Mouse (Mus musculus): ENCODE data around the gene Hyal2.
A peak's percentile ranks its signal among the peaks of the same experiment; 100 is the strongest.

Gene Hyal2

DNA sequence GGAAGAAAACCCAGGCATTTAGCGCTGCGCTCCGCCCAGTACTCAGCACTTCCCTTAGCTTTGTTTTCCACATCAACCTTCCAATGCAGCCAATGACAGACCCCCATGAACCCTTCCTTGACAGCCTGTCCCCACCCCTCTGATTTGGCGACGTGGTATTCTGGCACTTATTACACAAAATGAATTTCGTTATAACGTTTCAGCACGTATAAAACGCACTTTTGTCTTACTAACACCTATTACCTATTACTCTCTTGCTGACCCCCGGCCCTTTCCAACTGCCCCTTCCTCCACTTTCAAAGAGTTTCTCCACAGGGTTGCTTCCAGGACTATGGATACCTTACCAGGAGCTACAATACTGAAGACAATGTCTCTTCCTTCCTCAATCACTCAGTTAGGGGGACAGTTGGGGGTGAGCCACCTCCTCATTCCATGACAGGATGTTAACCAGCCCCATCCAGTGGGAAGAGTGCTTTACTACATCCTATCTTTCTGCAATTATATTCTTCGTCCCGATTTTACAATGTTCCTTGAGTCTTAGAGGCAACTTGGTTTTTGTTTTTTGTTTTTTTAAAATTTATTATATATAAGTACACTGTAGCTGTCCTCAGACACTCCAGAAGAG lies 45.3 kb downstream of the Hyal2 start:
- no peak for DNase-seq

DNA sequence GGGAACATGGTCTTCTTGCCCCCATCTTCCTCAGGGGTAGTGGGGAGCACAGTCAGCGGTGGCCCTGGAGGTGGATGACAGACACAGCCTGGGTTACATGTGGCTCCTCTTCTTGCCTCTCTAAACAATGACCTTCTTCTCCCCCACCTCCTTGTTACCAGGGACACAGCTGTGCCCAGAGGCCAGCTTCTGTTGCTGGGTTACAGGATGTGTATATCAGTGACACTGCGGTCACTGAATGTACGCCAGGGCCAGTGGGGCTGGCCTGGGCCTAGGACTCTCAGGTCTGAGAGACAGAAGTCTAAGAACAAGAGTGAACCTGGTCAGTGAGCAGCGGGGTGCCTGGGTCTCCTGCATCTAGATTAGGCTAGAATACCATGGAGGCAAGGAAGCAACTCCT lies 47.3 kb downstream of the Hyal2 start:
- no peak for DNase-seq

DNA sequence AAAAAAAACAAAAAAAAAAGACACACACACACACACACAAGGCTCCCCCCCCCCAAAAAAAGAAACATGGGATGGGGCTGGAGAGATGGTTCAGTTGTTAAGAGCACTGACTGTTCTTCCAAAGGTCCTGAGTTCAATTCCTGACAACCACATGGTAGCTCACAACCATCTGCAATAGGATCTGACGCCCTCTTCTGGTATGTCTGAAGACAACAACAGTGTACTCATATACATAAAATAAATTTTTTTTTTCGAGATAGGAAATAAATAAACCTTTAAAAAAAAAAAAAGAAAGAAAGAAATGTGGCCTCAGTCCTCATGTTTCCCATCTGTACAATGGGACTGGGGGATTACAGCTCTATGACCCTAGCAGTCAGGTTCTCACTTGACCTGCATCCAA lies 49.7 kb downstream of the Hyal2 start:
- peak in 1 of 2 experiments; percentile 21 for DNase-seq

DNA sequence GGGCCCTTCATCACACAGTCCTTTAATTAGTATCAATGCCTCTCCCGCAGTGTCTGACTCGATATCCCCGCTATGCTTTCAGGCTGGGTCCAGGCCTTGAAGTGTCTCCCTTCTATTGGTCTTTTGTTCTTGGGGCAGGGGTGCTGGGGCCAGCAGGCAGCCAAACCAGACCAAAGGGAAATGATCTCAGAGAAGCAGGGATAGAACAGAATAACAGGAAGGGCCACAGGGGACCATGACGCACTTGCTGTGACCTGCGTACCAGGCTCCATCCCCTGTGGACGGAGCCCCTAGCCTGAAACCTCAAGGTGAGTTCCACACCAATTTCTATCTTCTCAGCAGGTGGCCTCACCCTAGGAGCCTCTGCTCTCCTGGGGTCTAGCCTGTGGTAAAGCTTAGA lies 50.4 kb downstream of the Hyal2 start:
- DNase-seq: no peak

DNA sequence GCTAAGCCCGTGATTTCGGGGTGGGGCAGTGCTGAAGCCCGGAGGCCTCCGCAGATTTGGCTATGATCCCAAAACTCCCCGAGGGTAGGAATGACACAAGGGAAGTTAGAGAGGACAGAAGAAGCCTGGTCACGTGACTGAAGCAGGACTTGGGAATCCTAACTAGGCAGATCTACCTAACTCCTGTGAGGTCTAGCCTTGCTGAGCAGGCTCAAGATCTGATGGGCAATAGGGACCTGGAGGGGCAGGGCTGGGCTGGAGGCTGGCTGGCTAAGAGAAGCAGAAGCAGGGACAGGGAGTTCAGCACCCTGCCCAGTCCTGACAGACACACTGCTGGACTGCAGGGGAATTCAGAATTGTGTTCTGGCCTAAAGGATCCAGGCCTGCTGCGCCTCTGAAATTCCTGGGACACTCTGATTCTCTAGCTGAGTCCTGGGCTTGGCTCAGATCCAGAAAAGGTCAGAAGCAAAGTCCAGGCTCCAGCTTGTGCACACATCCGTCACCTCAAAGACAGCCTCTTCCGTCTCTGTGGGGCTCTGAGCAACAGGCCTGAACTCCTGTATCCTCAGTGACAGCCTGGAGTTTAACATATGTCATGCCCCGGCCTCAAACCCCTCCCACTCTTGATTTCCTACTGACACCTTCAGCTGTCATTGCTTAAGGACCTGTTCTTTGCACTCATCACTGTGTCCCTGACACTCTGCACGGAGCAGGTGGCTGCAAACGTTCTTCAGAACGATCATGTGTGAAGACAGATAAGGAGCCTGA lies 51.2 kb downstream of the Hyal2 start:
- no peak for DNase-seq

DNA sequence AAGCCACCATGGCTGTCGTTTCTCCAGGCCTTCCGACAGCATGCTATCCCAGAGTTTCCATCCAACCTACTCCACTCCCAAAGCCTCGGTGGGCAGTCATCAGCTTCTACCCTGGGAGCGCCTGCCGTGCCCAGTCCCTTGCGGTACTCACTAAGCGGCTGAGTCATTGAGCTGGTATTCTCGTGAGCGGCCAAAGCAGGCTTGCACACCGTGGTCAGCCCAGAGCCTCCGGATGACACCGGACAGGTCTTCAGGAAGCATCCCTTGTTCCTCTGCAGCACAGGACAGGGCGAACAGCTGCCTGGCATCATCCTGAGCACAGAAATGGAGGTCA lies 51.8 kb downstream of the Hyal2 start:
- DNase-seq: no peak

DNA sequence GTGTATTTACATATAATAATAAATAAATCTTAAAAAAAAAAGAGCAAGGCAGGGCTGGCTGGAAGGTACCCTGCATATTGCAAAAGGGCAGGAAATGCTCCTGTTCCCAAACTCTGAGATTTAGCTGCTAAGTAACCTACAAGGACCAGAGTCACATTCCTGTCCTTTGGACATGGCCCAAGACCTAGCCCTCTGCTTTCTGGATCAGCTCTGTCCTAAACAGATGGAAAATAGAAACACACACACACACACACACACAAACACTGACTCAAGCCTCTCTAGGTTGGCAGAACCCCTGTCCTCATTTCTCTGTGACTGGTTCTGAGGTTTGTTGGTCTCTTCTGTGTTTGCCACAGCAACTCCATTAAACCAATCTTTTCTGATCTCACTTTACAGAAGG lies 53.2 kb downstream of the Hyal2 start:
- DNase-seq: no peak
